Mouse (Mus musculus) forebrain, embryonic 15.5 days (tissue): ENCODE results near the gene Cmss1. TPM values are rescaled to one million over a fixed set of nuclear protein-coding genes. Genes with fewer than 3 reads are reported as not detected.
A peak's percentile ranks its signal among the peaks of the same experiment; 100 is the strongest.

Experiments used
- ATAC-seq: fragments of 200-750 bp; cut with Nextera tagmentation; replicated peaks from 2 replicates; pipeline ENCODE4 v1.8.0; 2017; ENCODE audit warnings: mild to moderate bottlenecking, moderate TSS enrichment, moderate library complexity
- H3K27ac ChIP-seq: fragments of 300-500 bp; sonication (generic); replicated peaks from 2 replicates; pipeline ENCODE4 v1.5.1; 2015; ENCODE audit warnings: mild to moderate bottlenecking, inconsistent platforms
- H3K27me3 ChIP-seq: fragments of 300-500 bp; sonication (generic); 2 replicates; pipeline ENCODE4 v1.6.1; 2015; ENCODE audit warnings: inconsistent platforms
- H3K36me3 ChIP-seq: fragments of 300-500 bp; sonication (generic); 2 replicates; pipeline ENCODE4 v1.6.1; 2015; ENCODE audit warnings: mild to moderate bottlenecking, inconsistent platforms
- H3K4me1 ChIP-seq: fragments of 300-500 bp; sonication (generic); 2 replicates; pipeline ENCODE4 v1.6.1; 2015; ENCODE audit warnings: inconsistent platforms
- H3K4me2 ChIP-seq: fragments of 300-500 bp; sonication (generic); replicated peaks from 2 replicates; pipeline ENCODE4 v1.6.1; 2015; ENCODE audit warnings: mild to moderate bottlenecking, inconsistent platforms
- H3K4me3 ChIP-seq: fragments of 300-500 bp; sonication (generic); 2 replicates; pipeline ENCODE4 v1.5.1; 2015; ENCODE audit warnings: mild to moderate bottlenecking, inconsistent platforms
- H3K9ac ChIP-seq: fragments of 300-500 bp; sonication (generic); replicated peaks from 2 replicates; pipeline ENCODE4 v1.6.1; 2015; ENCODE audit warnings: mild to moderate bottlenecking, inconsistent platforms
- H3K9me3 ChIP-seq: fragments of 300-500 bp; sonication (generic); 2 replicates; pipeline ENCODE4 v1.6.1; 2016; ENCODE audit warnings: inconsistent platforms
- WGBS: fragments of 180-500 bp; shearing (Covaris S2); methylation state at CpG from one replicate; pipeline ENCODE4 v1.1.7; 2015; ENCODE audit warnings: mixed read lengths; 5-methylcytosine and 5-hydroxymethylcytosine counted together
- polyA plus RNA-seq: library from polyadenylated mRNA; unstranded; fragments of >200 nt; fragmentation: Nextera tagmentation; extraction: Ambion mirVana; gene quantifications from 2 replicates; pipeline ENCODE4 v1.2.1, GENCODE M21; 2015

Gene Cmss1
- polyA plus RNA-seq, 1 experiment from 2014 or later: 41.8 TPM

GRCm38 (mm10) chr16:57456003-57456402 is 150.7 kb downstream of the Cmss1 start:
- no peak overlapping the region for H3K4me2 ChIP-seq
- WGBS: 49% methylated on average over 2 of the region's 2 CpGs
- no peak overlapping the region for H3K27ac ChIP-seq
- H3K9me3 ChIP-seq: no peaks in the 10 kb centered on the region
- H3K9ac ChIP-seq: no peak overlapping the region
- H3K4me1 ChIP-seq: peaks cover 4% of the 10 kb centered on the region; the same call in 1 of the 2 replicates
- ATAC-seq: no peak
- H3K27me3 ChIP-seq: no peaks in the 10 kb centered on the region
- H3K36me3 ChIP-seq: no peaks in the 10 kb centered on the region
- H3K4me3 ChIP-seq: no peak overlapping the region

GRCm38 (mm10) chr16:57455573-57455972 is 151.1 kb downstream of the Cmss1 start:
- WGBS: 93% methylated on average over 3 of the region's 3 CpGs
- no peak for ATAC-seq
- H3K4me2 ChIP-seq: no peak overlapping the region

GRCm38 (mm10) chr16:57454106-57454763 is 152.4 kb downstream of the Cmss1 start:
- Histone ChIP-seq H3K4me3 (no peak overlapping the region), H3K4me2 (no peak overlapping the region), H3K36me3 (no peaks in the 10 kb centered on the region), H3K9me3 (no peaks in the 10 kb centered on the region), H3K4me1 (peaks cover 4% of the 10 kb centered on the region; the same call in 1 of the 2 replicates), H3K27ac (no peak overlapping the region), H3K27me3 (no peaks in the 10 kb centered on the region), H3K9ac (no peak overlapping the region)
- ATAC-seq: no peak
- 93% methylated on average over 8 of the region's 8 CpGs for WGBS

More at GRCm38 (mm10) chr16:57455573-57455972, 151.1 kb downstream of the Cmss1 start:
- H3K36me3 ChIP-seq: no peaks in the 10 kb centered on the region
- no peak overlapping the region for H3K9ac ChIP-seq
- H3K4me1 ChIP-seq: peaks cover 4% of the 10 kb centered on the region; the same call in 1 of the 2 replicates
- H3K27ac ChIP-seq: no peak overlapping the region
- H3K27me3 ChIP-seq: no peaks in the 10 kb centered on the region
- no peak overlapping the region for H3K4me3 ChIP-seq
- no peaks in the 10 kb centered on the region for H3K9me3 ChIP-seq

- peaks cover 4% of the 10 kb centered on the region; the same call in 1 of the 2 replicates for H3K4me1 ChIP-seq
- WGBS: 40% methylated on average over 7 of the region's 7 CpGs
- no peaks in the 10 kb centered on the region for H3K36me3 ChIP-seq
- no peak overlapping the region for H3K4me2 ChIP-seq
- H3K27ac ChIP-seq: no peak overlapping the region
- no peak overlapping the region for H3K4me3 ChIP-seq
- H3K27me3 ChIP-seq: no peaks in the 10 kb centered on the region
- no peaks in the 10 kb centered on the region for H3K9me3 ChIP-seq
- no peak overlapping the region for H3K9ac ChIP-seq
- ATAC-seq: peak; percentile 56
These were observed 153.7 kb downstream of the Cmss1 start for GRCm38 (mm10) chr16:57453009-57453408.

GRCm38 (mm10) chr16:57445096-57446094 is 161.3 kb downstream of the Cmss1 start:
- no peak overlapping the region for H3K4me2 ChIP-seq
- H3K27ac ChIP-seq: no peak overlapping the region
- no peak overlapping the region for H3K4me3 ChIP-seq
- H3K4me1 ChIP-seq: no peaks in the 10 kb centered on the region
- H3K27me3 ChIP-seq: no peaks in the 10 kb centered on the region
- no peak for ATAC-seq
- H3K36me3 ChIP-seq: no peaks in the 10 kb centered on the region
- H3K9me3 ChIP-seq: no peaks in the 10 kb centered on the region
- H3K9ac ChIP-seq: no peak overlapping the region
- 75% methylated on average over 10 of the region's 10 CpGs for WGBS

- H3K4me1 ChIP-seq: peaks cover 26% of the 10 kb centered on the region
- H3K4me2 ChIP-seq: no peak overlapping the region
- no peak overlapping the region for H3K27ac ChIP-seq
- H3K36me3 ChIP-seq: no peaks in the 10 kb centered on the region
- no peak overlapping the region for H3K9ac ChIP-seq
- WGBS: 63% methylated on average over 10 of the region's 10 CpGs
- ATAC-seq: no peak
- no peaks in the 10 kb centered on the region for H3K27me3 ChIP-seq
- H3K9me3 ChIP-seq: no peaks in the 10 kb centered on the region
- H3K4me3 ChIP-seq: no peak overlapping the region
These were observed 165.8 kb downstream of the Cmss1 start for GRCm38 (mm10) chr16:57440706-57441437.

- 65% methylated on average over 11 of the region's 11 CpGs for WGBS
- H3K4me3 ChIP-seq: no peak overlapping the region
- peaks cover 26% of the 10 kb centered on the region for H3K4me1 ChIP-seq
- no peak overlapping the region for H3K27ac ChIP-seq
- 0 out of 2 replicates have a peak, but pooled peaks have one; percentile 13 for ATAC-seq
- H3K9me3 ChIP-seq: no peaks in the 10 kb centered on the region
- no peak overlapping the region for H3K9ac ChIP-seq
- no peak overlapping the region for H3K4me2 ChIP-seq
- no peaks in the 10 kb centered on the region for H3K27me3 ChIP-seq
- H3K36me3 ChIP-seq: no peaks in the 10 kb centered on the region
These were observed 167.5 kb downstream of the Cmss1 start for GRCm38 (mm10) chr16:57439206-57439605.

- Histone ChIP-seq H3K4me3 (no peak overlapping the region), H3K4me1 (peaks cover 26% of the 10 kb centered on the region), H3K4me2 (no peak overlapping the region), H3K27me3 (no peaks in the 10 kb centered on the region), H3K27ac (0 out of 2 replicates have a peak overlapping the region, but pooled peaks have one; percentile 27), H3K9ac (no peak overlapping the region), H3K9me3 (no peaks in the 10 kb centered on the region), H3K36me3 (no peaks in the 10 kb centered on the region)
- 36% methylated on average over 5 of the region's 5 CpGs for WGBS
- peak; percentile 78 for ATAC-seq
These were observed 168.4 kb downstream of the Cmss1 start for GRCm38 (mm10) chr16:57438288-57438685.

GRCm38 (mm10) chr16:57437523-57438287 is 169.0 kb downstream of the Cmss1 start:
- H3K4me1 ChIP-seq: peaks cover 26% of the 10 kb centered on the region
- WGBS: 36% methylated on average over 11 of the region's 11 CpGs
- peak overlapping the region; percentile 67 for H3K27ac ChIP-seq
- peak; percentile 89 for ATAC-seq
- no peak overlapping the region for H3K4me2 ChIP-seq
- H3K9me3 ChIP-seq: no peaks in the 10 kb centered on the region
- no peak overlapping the region for H3K4me3 ChIP-seq
- H3K36me3 ChIP-seq: no peaks in the 10 kb centered on the region
- no peaks in the 10 kb centered on the region for H3K27me3 ChIP-seq
- no peak overlapping the region for H3K9ac ChIP-seq

GRCm38 (mm10) chr16:57434640-57435039 is 172.0 kb downstream of the Cmss1 start:
- 90% methylated on average over 3 of the region's 3 CpGs for WGBS
- no peaks in the 10 kb centered on the region for H3K27me3 ChIP-seq
- no peak overlapping the region for H3K9ac ChIP-seq
- H3K9me3 ChIP-seq: no peaks in the 10 kb centered on the region
- no peak overlapping the region for H3K27ac ChIP-seq
- no peaks in the 10 kb centered on the region for H3K36me3 ChIP-seq
- ATAC-seq: no peak
- H3K4me1 ChIP-seq: peaks cover 24% of the 10 kb centered on the region
- H3K4me3 ChIP-seq: no peak overlapping the region
- no peak overlapping the region for H3K4me2 ChIP-seq

- WGBS: 90% methylated on average over 6 of the region's 6 CpGs
These were observed 173.0 kb downstream of the Cmss1 start for GRCm38 (mm10) chr16:57433671-57434070.

More at GRCm38 (mm10) chr16:57433671-57434070, 173.0 kb downstream of the Cmss1 start:
- Histone ChIP-seq H3K4me2 (no peak overlapping the region), H3K27ac (no peak overlapping the region), H3K9me3 (no peaks in the 10 kb centered on the region), H3K4me3 (no peak overlapping the region), H3K27me3 (no peaks in the 10 kb centered on the region), H3K4me1 (peaks cover 15% of the 10 kb centered on the region), H3K9ac (no peak overlapping the region), H3K36me3 (no peaks in the 10 kb centered on the region)
- ATAC-seq: no peak
